Mouse (Mus musculus): ENCODE data around the gene Aldoc.

Gene Aldoc

GRCm38 (mm10) chr11:78360789-78361131 is 38.0 kb downstream of the Aldoc start:
- no peak for DNase-seq (ENCODE audit: low read depth, low spot score)

GRCm38 (mm10) chr11:78363309-78364007 is 40.7 kb downstream of the Aldoc start:
- no peak for DNase-seq (ENCODE audit: low read depth, low spot score)

GRCm38 (mm10) chr11:78364103-78364502 is 41.3 kb downstream of the Aldoc start:
- DNase-seq (ENCODE audit: low read depth, low spot score): no peak

- DNase-seq (ENCODE audit: low read depth, low spot score): no peak
Observed at GRCm38 (mm10) chr11:78367456-78368225, 44.9 kb downstream of the Aldoc start.

GRCm38 (mm10) chr11:78370389-78370788 is 47.6 kb downstream of the Aldoc start:
- no peak for DNase-seq (ENCODE audit: low read depth, low spot score)

GRCm38 (mm10) chr11:78371711-78372110 is 48.9 kb downstream of the Aldoc start:
- DNase-seq (ENCODE audit: low read depth, low spot score): no peak

GRCm38 (mm10) chr11:78372166-78372565 is 49.4 kb downstream of the Aldoc start:
- no peak for DNase-seq (ENCODE audit: low read depth, low spot score)

- DNase-seq (ENCODE audit: low read depth, low spot score): no peak
Observed at GRCm38 (mm10) chr11:78372610-78373009, 49.8 kb downstream of the Aldoc start.

GRCm38 (mm10) chr11:78374147-78374546 is 51.4 kb downstream of the Aldoc start:
- DNase-seq (ENCODE audit: low read depth, low spot score): no peak
